Mouse (Mus musculus): Measurements from ENCODE around the gene Hsf2bp.

GRCm38 (mm10) chr17:32024671-32025073, 11.5 kb downstream of the Hsf2bp start:
- no peak for TF ChIP-seq CTCF (conservative IDR thresholded peaks at IDR 0.05 in 1 of 2, IDR thresholded peaks at IDR 0.05 in 1 of 2; ENCODE audit: low read depth in 2 of 2, low read length in 2 of 2)
- TF ChIP-seq JUND (conservative IDR thresholded peaks at IDR 0.05; ENCODE audit: low read depth, low read length) = no peak
- no peak for TF ChIP-seq POLR2A (IDR thresholded peaks at IDR 0.05; ENCODE audit: low read depth, low read length)
- TF ChIP-seq TBP (conservative IDR thresholded peaks at IDR 0.05; ENCODE audit: low read depth, low read length) = no peak
- no peak for TF ChIP-seq NELFE (IDR thresholded peaks at IDR 0.05; ENCODE audit: low read depth, low read length)
- no peak for TF ChIP-seq ELF1 (IDR thresholded peaks at IDR 0.05; ENCODE audit: low read depth, low read length)
- TF ChIP-seq NRF1 (IDR thresholded peaks at IDR 0.05; ENCODE audit: low read depth, low read length) = no peak
- no peak for TF ChIP-seq CHD2 (IDR thresholded peaks at IDR 0.05; ENCODE audit: low read length)
- TF ChIP-seq SMC3 (IDR thresholded peaks at IDR 0.05; ENCODE audit: low read depth, low read length) = no peak
- no peak for TF ChIP-seq MAX (IDR thresholded peaks at IDR 0.05; ENCODE audit: low read length)
- TF ChIP-seq MEF2A (IDR thresholded peaks at IDR 0.05; ENCODE audit: borderline replicate concordance, low read depth, low read length) = no peak
- no peak for TF ChIP-seq ETS1 (conservative IDR thresholded peaks at IDR 0.05; ENCODE audit: low read depth, low read length)
- TF ChIP-seq ZNF384 (IDR thresholded peaks at IDR 0.05; ENCODE audit: low read depth, low read length) = no peak

Measured in CH12.LX (cell line).